Mouse (Mus musculus) forebrain, embryonic 16.5 days (tissue): ENCODE results near the gene Cnpy3. TPM values are rescaled to one million over a fixed set of nuclear protein-coding genes. Genes with fewer than 3 reads are reported as not detected.

Experiments used
- ATAC-seq: fragments of 200-750 bp; cut with Nextera tagmentation; 2 replicates; pipeline ENCODE4 v1.8.0; 2017; ENCODE audit warnings: mild to moderate bottlenecking, moderate library complexity
- H3K27ac ChIP-seq: fragments of 300-500 bp; sonication (generic); 2 replicates; pipeline ENCODE4 v1.5.1; 2014; ENCODE audit warnings: low read length, control low read depth
- H3K27me3 ChIP-seq: fragments of 300-500 bp; sonication (generic); replicated peaks from 2 replicates; pipeline ENCODE4 v1.6.1; 2014; ENCODE audit warnings: low read length; ENCODE audit not compliant: control insufficient read depth, insufficient read depth
- H3K36me3 ChIP-seq: fragments of 300-500 bp; sonication (generic); 2 replicates; pipeline ENCODE4 v1.6.1; 2014; ENCODE audit not compliant: control insufficient read depth, insufficient read depth
- H3K4me1 ChIP-seq: fragments of 300-500 bp; sonication (generic); replicated peaks from 2 replicates; pipeline ENCODE4 v1.6.1; 2014; ENCODE audit warnings: low read length; ENCODE audit not compliant: control insufficient read depth, insufficient read depth
- H3K4me2 ChIP-seq: fragments of 300-500 bp; sonication (generic); 2 replicates; pipeline ENCODE4 v1.6.1; 2014; ENCODE audit warnings: mild to moderate bottlenecking, low read length, control low read depth
- H3K4me3 ChIP-seq: fragments of 300-500 bp; sonication (generic); replicated peaks from 2 replicates; pipeline ENCODE4 v1.5.1; 2014; ENCODE audit warnings: mild to moderate bottlenecking, low read length, control low read depth
- H3K9ac ChIP-seq: fragments of 300-500 bp; sonication (generic); replicated peaks from 2 replicates; pipeline ENCODE4 v1.6.1; 2014; ENCODE audit warnings: low read depth, low read length, control low read depth
- H3K9me3 ChIP-seq: fragments of 300-500 bp; sonication (generic); 2 replicates; pipeline ENCODE4 v1.6.1; 2016; ENCODE audit warnings: low read length; ENCODE audit not compliant: control insufficient read depth
- WGBS: fragments of 180-500 bp; shearing (Covaris S2); extraction: QIAGEN DNeasy Blood & Tissue Kit; methylation state at CpG from one replicate; pipeline ENCODE4 v1.1.7; 2014; 5-methylcytosine and 5-hydroxymethylcytosine counted together
- polyA plus RNA-seq: library from polyadenylated mRNA; unstranded; fragments of >200 nt; fragmentation: Nextera tagmentation; extraction: Ambion mirVana; gene quantifications from 2 replicates; pipeline ENCODE4 v1.2.1, GENCODE M21; 2015

Gene Cnpy3
- polyA plus RNA-seq, 1 experiment from 2014 or later, result 64.5 TPM

DNA sequence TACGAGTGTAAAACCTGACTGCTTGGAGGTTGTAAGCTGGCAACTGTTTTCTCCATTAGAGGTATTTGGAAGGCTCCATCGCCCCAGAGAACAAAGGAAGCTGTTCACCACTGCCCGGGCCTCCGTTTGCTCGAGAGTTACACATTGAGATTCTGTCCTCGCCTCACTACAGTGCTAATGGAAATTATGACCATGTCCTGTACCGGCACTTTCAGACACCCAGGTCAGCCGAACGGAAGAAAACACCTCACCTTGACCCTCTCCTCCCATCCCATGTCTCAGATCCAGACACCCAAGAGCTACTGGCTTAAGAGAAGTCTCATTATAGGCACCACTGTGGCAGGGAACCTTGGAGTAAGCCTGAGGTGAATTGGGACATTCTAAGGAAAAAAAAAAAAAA is 38.2 kb downstream of the Cnpy3 start:
- WGBS, result 87% methylated on average over 9 of the region's 9 CpGs
- no peak overlapping the region for H3K4me3 ChIP-seq
- H3K9ac ChIP-seq, result no peak overlapping the region
- H3K4me1 ChIP-seq, result peaks cover 13% of the 10 kb centered on the region
- no peaks in the 10 kb centered on the region for H3K9me3 ChIP-seq
- no peak for ATAC-seq
- H3K27me3 ChIP-seq, result no peaks in the 10 kb centered on the region
- H3K36me3 ChIP-seq, result peaks cover 13% of the 10 kb centered on the region
- no peak overlapping the region for H3K27ac ChIP-seq
- H3K4me2 ChIP-seq, result no peak overlapping the region

DNA sequence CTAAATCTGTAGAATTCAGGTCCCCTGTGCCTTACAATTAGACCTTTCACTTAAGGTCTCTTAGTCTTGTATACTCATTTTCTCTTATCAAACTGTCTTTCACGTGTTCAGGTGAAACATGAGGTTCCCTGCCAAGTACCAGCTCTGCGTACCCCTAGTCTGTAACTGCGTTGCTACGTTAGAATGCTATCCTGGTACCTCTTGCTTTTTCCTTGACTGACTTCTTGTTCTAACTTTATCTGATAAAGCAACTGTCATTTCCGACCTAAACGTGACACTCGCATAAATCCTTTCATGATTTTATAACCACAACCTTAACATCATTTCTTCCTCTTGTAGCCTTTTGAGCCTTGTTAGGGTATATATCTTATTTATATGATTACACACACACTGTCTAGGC is 39.6 kb downstream of the Cnpy3 start:
- Histone ChIP-seq H3K27me3 (no peaks in the 10 kb centered on the region), H3K27ac (no peak overlapping the region), H3K4me2 (peak overlapping the region; percentile 98), H3K36me3 (peaks cover 13% of the 10 kb centered on the region), H3K4me3 (peak overlapping the region; percentile 98), H3K9me3 (no peaks in the 10 kb centered on the region), H3K4me1 (peaks cover 13% of the 10 kb centered on the region), H3K9ac (peak overlapping the region; percentile 82; the same call in 1 of the 2 replicates)
- ATAC-seq, result no peak
- 78% methylated on average over 7 of the region's 7 CpGs for WGBS

DNA sequence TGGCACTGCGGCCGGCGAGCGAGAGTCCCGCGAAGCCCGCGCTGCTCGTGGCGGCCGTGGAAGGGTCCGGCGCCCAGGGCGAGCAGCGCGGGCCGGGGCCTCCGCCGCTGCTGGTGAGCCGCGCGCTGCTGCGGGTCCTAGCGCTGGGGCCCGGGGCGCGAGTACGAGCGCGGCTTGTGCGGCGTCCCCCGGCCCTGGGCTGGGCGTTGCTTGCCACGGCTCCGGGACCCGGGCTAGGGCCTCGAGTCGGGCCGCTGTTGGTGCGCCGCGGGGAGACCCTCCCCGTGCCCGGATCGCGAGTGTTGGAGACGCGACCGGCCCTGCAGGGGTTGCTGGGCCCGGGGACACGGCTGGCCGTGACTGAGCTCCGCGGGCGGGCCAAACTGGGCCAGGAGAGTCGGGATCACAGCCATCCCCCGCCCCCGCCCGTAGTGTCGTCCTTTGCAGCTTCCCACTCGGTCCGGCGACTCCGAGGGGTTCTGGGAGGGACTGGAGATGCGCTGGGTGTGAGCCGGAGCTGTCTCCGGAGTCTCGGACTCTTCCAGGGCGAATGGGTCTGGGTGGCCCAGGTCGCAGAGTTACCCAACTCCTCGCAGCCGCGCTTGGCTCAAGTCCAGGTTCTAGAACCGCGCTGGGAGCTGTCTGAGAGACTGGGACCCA is 40.3 kb downstream of the Cnpy3 start:
- H3K36me3 ChIP-seq, result peaks cover 13% of the 10 kb centered on the region
- H3K4me2 ChIP-seq, result peak overlapping the region; percentile 98
- peaks cover 13% of the 10 kb centered on the region for H3K4me1 ChIP-seq
- WGBS, result under 1% methylated on average over 67 of the region's 76 CpGs
- H3K27ac ChIP-seq, result peak overlapping the region; percentile 58
- no peaks in the 10 kb centered on the region for H3K9me3 ChIP-seq
- peak overlapping the region; percentile 98 for H3K4me3 ChIP-seq
- H3K27me3 ChIP-seq, result no peaks in the 10 kb centered on the region
- H3K9ac ChIP-seq, result peak overlapping the region; percentile 82
- ATAC-seq, result peak; percentile 62

DNA sequence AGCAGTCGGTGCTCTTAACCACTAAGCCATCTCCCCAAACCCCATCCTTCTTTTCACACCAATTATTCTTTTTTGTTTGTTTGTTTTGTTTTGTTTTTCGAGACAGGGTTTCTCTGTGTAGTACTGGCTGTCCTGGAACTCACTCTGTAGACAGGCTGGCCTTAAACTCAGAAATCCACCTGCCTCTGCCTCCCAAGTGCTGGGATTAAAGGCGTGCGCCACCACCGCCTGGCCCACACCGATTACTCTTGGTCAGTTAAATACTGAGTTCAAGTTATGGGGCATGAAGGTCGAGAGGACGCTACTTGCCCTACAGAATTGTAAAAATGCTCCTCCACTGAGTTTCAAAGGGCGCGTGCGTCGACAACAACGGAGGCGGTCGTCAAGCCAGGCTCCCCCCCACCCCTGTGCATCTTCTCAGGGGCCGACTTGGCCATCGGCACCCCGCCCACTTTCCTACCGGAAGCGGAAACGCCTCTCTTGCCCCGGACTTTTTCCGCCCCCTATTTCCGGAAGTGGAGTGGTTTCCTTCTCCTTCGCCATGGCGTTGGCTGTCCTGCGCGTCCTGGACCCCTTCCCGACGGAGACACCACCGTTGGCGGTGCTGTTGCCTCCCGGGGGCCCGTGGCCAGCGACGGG is 40.9 kb downstream of the Cnpy3 start, which contains the start of gene Pex6:
Gene Pex6 (plus strand): TSS at position 505 of the 639 bp plus-strand sequence.
- H3K36me3 ChIP-seq, result peaks cover 11% of the 10 kb centered on the region
- H3K9ac ChIP-seq, result peak within 1 kb of the TSS; percentile 82
- peak; percentile 95 for ATAC-seq
- no peaks in the 10 kb centered on the region for H3K27me3 ChIP-seq
- H3K4me2 ChIP-seq, result peak within 1 kb of the TSS; percentile 98
- H3K9me3 ChIP-seq, result no peaks in the 10 kb centered on the region
- 8% methylated on average over 36 of the region's 36 CpGs for WGBS
- H3K4me1 ChIP-seq, result peaks cover 13% of the 10 kb centered on the region
- H3K4me3 ChIP-seq, result peak within 1 kb of the TSS; percentile 98
- peak within 1 kb of the TSS; percentile 73 for H3K27ac ChIP-seq

DNA sequence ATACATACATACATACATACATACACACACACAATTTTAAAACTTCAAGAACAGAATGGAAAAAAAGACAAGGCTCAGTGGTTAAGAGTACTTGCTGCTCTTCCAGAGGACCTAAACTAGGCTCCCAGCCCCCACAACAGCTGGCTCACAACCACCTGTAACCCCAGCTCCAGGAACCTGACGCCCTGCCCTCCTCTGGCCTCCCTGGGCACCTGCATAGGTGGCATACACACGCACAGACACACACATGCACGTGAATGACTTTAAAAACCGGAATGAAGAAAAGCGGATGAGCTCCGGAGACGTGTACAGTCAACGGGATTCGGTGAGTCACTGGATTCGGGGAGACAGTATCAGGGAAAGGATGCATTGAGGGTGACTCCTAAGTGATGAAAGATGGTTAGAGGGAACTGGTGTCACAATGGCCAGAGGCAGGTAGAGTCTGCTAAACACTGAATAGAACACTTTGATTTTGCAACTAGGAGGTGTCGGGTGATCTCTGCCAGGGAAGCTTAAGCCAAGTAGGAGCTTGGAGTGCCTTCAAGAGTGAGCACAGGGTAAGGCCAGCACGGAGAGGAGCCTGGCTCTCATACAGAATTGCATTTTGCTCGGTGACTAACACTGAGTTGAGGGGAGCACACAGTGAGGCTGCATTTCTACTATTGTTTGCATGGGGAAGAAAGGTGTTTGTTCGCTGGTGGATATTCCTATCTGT is 45.5 kb downstream of the Cnpy3 start:
- peaks cover 24% of the 10 kb centered on the region for H3K4me1 ChIP-seq
- no peak overlapping the region for H3K27ac ChIP-seq
- no peak overlapping the region for H3K4me3 ChIP-seq
- H3K9me3 ChIP-seq, result no peaks in the 10 kb centered on the region
- H3K36me3 ChIP-seq, result no peaks in the 10 kb centered on the region
- no peaks in the 10 kb centered on the region for H3K27me3 ChIP-seq
- 93% methylated on average over 14 of the region's 14 CpGs for WGBS
- no peak overlapping the region for H3K4me2 ChIP-seq
- no peak for ATAC-seq
- H3K9ac ChIP-seq, result no peak overlapping the region

DNA sequence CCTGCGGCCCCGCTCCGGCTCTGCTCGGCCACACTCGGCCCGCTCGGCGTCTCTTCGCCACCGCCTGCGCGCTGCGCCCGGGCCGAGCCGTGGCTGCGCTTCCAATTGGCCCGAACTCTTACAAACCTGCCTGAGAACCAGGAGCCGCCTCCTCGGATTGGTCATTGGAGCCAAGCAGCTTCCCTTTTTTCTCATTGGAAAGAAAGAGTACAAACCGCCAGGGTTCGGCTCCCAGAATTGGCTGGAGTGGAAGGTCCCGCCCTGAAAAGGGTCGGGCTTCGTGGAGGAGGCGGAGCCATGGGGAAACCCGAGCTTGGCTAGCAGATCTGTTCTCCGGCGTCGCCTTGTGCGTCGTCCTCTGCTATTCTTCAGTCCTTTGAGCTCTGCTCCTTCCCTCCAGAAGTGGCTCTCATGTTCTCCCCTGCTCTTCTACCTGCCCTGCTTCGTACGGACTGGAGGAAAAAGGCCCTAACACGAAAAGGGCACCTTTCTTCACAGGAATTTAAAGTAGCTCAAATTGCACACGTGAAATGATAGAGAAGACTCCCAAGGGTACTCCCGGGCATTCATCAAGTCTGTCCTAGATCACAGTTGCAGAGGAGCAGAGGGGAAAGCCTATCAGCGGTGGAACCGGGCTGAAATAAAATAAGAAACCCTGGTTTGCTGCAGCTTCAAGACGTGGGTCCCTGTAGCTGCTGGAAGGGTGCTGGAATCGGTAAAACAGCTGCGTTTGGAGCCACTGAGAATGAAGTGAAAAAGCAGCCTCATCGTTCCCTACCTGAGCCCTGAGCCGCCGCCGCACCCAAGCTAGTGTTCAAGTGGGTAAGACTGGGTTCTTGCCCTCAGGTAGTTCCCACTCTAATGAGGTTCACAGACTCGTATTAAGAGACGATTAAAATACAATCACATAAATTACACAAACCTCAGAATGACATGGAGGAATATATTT is 46.9 kb downstream of the Cnpy3 start, which contains the start of gene Ppp2r5d:
Gene Ppp2r5d (minus strand): TSS at position 225 of the 949 bp plus-strand sequence.
- Histone ChIP-seq H3K36me3 (no peaks in the 10 kb centered on the region), H3K4me1 (peaks cover 29% of the 10 kb centered on the region), H3K27ac (peak within 1 kb of the TSS; percentile 88), H3K27me3 (no peaks in the 10 kb centered on the region), H3K9me3 (no peaks in the 10 kb centered on the region), H3K4me3 (peak within 1 kb of the TSS; percentile 92), H3K4me2 (peak within 1 kb of the TSS; percentile 74), H3K9ac (peak within 1 kb of the TSS; percentile 95)
- peak; percentile 96 for ATAC-seq
- WGBS, result under 1% methylated on average over 48 of the region's 48 CpGs

DNA sequence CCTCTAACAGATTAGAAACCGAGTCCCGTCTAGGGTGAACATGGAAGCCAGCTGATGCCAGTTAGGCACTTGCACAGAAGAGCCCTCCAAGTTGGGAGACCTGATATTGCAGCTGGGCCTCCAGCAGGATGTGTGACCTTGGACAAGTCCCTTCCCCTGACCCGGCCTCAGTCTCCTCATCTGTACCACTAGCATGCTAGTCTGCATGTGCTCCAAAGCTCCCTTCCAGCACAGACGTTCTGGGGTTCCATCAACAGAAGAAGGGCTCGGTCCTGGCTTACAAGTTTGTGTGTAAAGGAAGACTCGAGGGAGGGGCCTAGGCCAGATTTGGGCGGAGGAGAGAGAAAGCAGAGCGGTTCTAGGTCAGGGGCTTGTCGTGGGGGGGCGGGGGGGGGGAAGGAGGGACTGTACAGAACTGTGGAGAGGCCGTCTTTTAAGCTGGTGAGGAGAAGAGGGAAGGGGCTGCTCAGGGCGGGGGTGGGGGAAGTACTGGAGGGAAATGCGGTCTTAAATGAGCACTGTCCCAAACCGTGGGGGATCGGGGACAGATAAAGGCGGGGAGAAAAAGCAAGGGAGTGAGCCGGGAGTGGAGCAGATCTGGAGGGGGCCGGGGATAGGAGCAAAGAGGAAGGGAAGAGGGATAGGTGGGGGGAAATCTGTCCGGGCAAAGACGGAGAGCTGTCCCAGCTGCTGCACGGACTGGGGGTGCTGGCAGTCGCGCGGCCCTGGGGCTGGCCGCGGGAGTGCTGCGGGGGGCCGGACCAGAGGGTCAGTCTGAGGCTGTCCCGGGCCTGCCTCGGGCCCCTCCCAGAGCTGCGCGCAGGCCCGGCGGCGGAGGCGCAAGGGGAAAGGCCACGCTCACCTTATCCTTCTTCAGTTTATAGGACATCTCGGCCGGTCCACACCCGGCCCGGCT is 47.8 kb downstream of the Cnpy3 start:
- 5% methylated on average over 37 of the region's 41 CpGs for WGBS
- Histone ChIP-seq H3K36me3 (no peaks in the 10 kb centered on the region), H3K9ac (peak overlapping the region; percentile 95), H3K4me1 (peaks cover 29% of the 10 kb centered on the region), H3K27ac (peak overlapping the region; percentile 88), H3K27me3 (no peaks in the 10 kb centered on the region), H3K4me3 (peak overlapping the region; percentile 92), H3K4me2 (peak overlapping the region; percentile 74), H3K9me3 (no peaks in the 10 kb centered on the region)
- ATAC-seq, result peak; percentile 60

DNA sequence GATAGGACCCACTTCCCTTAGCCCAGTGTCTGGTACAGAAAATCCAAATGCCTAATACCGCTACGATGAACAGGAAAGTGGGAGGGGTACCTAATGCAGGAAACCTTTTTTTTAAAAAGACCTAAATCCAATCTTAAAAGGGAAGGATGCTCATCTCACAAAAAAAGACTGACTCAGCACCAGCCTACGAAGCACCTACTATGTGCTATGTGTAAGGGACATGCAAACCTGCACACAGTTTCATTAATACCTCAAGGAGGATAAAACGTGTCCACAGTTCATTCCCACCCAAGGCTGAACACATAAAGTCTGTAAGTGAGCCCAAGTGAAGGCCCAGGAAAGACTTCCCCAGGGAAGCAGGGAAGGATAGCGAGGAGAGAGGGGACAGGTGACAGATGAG is 49.5 kb downstream of the Cnpy3 start:
- no peak for ATAC-seq
- WGBS, result 87% methylated on average over 5 of the region's 5 CpGs
- H3K27ac ChIP-seq, result no peak overlapping the region
- no peak overlapping the region for H3K4me2 ChIP-seq
- no peak overlapping the region; the same call in 1 of the 2 replicates for H3K4me3 ChIP-seq
- H3K9ac ChIP-seq, result peak overlapping the region; percentile 35; the same call in 1 of the 2 replicates
- H3K27me3 ChIP-seq, result no peaks in the 10 kb centered on the region
- H3K9me3 ChIP-seq, result no peaks in the 10 kb centered on the region
- peaks cover 29% of the 10 kb centered on the region for H3K4me1 ChIP-seq
- peaks cover 2% of the 10 kb centered on the region; the same call in 1 of the 2 replicates for H3K36me3 ChIP-seq
